In genomic region chr5:55514269-55514668, GRCm38 (mm10) we compare ENCODE assay signal across 23 mouse cellular contexts.
DNase-seq lines count a peak whose midpoint lies in the region; ATAC-seq and TF ChIP-seq lines count a peak whose summit lies in the region.
"Had no signal": no experiment of that assay in that cellular context is flagged by ENCODE, and none has a peak within 500 bp of the region (broad histone marks: within the 10 kb centered on the region; RNA-seq: fewer than 3 reads in every experiment).

No protein-coding gene starts in this region.

- no peak overlapping the region for H3K4me2 ChIP-seq in forebrain, embryonic 14.5 days (ENCODE audit: low read length)
- H3K4me2 ChIP-seq in midbrain, postnatal 0 days (ENCODE audit: low read depth, low read length, poor library complexity, severe bottlenecking) = no peak overlapping the region
- no peak overlapping the region for H3K4me2 ChIP-seq in midbrain, embryonic 16.5 days (ENCODE audit: low read length)
- H3K4me2 ChIP-seq in forebrain, postnatal 0 days (ENCODE audit: low read depth) = no peak overlapping the region
- H3K4me2 ChIP-seq: embryonic facial prominence, embryonic 12.5 days had no signal

- H3K36me3 ChIP-seq in forebrain, embryonic 14.5 days (ENCODE audit: control insufficient read depth, insufficient read depth, low read length) = no peaks in the 10 kb centered on the region
- no peaks in the 10 kb centered on the region for H3K36me3 ChIP-seq in forebrain, embryonic 10.5 days (replicated peaks)
- H3K36me3 ChIP-seq in midbrain, postnatal 0 days (ENCODE audit: insufficient read depth, low read length) = no peaks in the 10 kb centered on the region
- H3K36me3 ChIP-seq in midbrain, embryonic 16.5 days (ENCODE audit: control insufficient read depth, insufficient read depth, low read length) = no peaks in the 10 kb centered on the region
- no peaks in the 10 kb centered on the region for H3K36me3 ChIP-seq in forebrain, postnatal 0 days (ENCODE audit: insufficient read depth)
- H3K36me3 ChIP-seq: embryonic facial prominence, embryonic 10.5 days; embryonic facial prominence, embryonic 12.5 days; G1E had no signal

- WGBS in forebrain, embryonic 14.5 days = 47% methylated on average over 2 of the region's 2 CpGs
- WGBS in forebrain, embryonic 10.5 days = 77% methylated on average over 2 of the region's 2 CpGs
- 58% methylated on average over 2 of the region's 2 CpGs for WGBS in midbrain, postnatal 0 days
- 53% methylated on average over 2 of the region's 2 CpGs for WGBS in midbrain, embryonic 16.5 days
- WGBS in forebrain, postnatal 0 days = 33% methylated on average over 2 of the region's 2 CpGs

- H3K9me3 ChIP-seq in forebrain, embryonic 14.5 days (replicated peaks; ENCODE audit: control insufficient read depth, low read length) = no peaks in the 10 kb centered on the region
- no peaks in the 10 kb centered on the region for H3K9me3 ChIP-seq in forebrain, embryonic 10.5 days
- no peaks in the 10 kb centered on the region for H3K9me3 ChIP-seq in midbrain, postnatal 0 days (ENCODE audit: low read length)
- H3K9me3 ChIP-seq in midbrain, embryonic 16.5 days (replicated peaks; ENCODE audit: control insufficient read depth, low read length, poor library complexity, severe bottlenecking) = no peaks in the 10 kb centered on the region
- no peaks in the 10 kb centered on the region for H3K9me3 ChIP-seq in forebrain, postnatal 0 days (ENCODE audit: low read length)
- H3K9me3 ChIP-seq: embryonic facial prominence, embryonic 10.5 days; embryonic facial prominence, embryonic 12.5 days; G1E had no signal

- no peak for TF ChIP-seq CTCF in midbrain, postnatal 0 days (IDR thresholded peaks at IDR 0.05)
- no peak for TF ChIP-seq CTCF in brain, embryonic 14.5 days (IDR thresholded peaks at IDR 0.05; ENCODE audit: borderline replicate concordance, extremely low read depth, insufficient read depth, insufficient read length)
- no peak for TF ChIP-seq CTCF in forebrain, postnatal 0 days (IDR thresholded peaks at IDR 0.05; ENCODE audit: low read depth)

- no peaks in the 10 kb centered on the region for H3K4me1 ChIP-seq in forebrain, embryonic 14.5 days (ENCODE audit: control insufficient read depth, insufficient read depth, low read length)
- no peaks in the 10 kb centered on the region for H3K4me1 ChIP-seq in forebrain, embryonic 10.5 days
- no peaks in the 10 kb centered on the region for H3K4me1 ChIP-seq in midbrain, postnatal 0 days (ENCODE audit: insufficient read depth, low read length)
- no peaks in the 10 kb centered on the region for H3K4me1 ChIP-seq in midbrain, embryonic 16.5 days (ENCODE audit: control insufficient read depth, insufficient read depth, low read length)
- no peaks in the 10 kb centered on the region for H3K4me1 ChIP-seq in forebrain, postnatal 0 days (ENCODE audit: insufficient read depth)
- H3K4me1 ChIP-seq: embryonic facial prominence, embryonic 10.5 days; embryonic facial prominence, embryonic 12.5 days had no signal

- 0 out of 2 replicates have a peak, but pooled peaks have one; percentile 26 for ATAC-seq in forebrain, embryonic 14.5 days
- ATAC-seq in midbrain, postnatal 0 days (ENCODE audit: low FRiP score) = no peak
- no peak for ATAC-seq in midbrain, embryonic 16.5 days
- peak; percentile 48; the same call in 1 of the 2 replicates for ATAC-seq in forebrain, postnatal 0 days
- ATAC-seq: activated CD4-positive, CD25-positive, alpha-beta regulatory T cell, adult 4 months; CD4-positive, CD25-positive, alpha-beta regulatory T cell, adult 4 months; Patski had no signal

- H3K9ac ChIP-seq in forebrain, embryonic 14.5 days (ENCODE audit: low read length) = no peak overlapping the region
- H3K9ac ChIP-seq in midbrain, postnatal 0 days (replicated peaks; ENCODE audit: low read length, poor library complexity, severe bottlenecking) = no peak overlapping the region
- no peak overlapping the region for H3K9ac ChIP-seq in midbrain, embryonic 16.5 days (ENCODE audit: low read depth, low read length)
- H3K9ac ChIP-seq in forebrain, postnatal 0 days = no peak overlapping the region
- H3K9ac ChIP-seq: embryonic facial prominence, embryonic 12.5 days had no signal

- H3K4me3 ChIP-seq in forebrain, embryonic 14.5 days (ENCODE audit: low read depth, low read length) = no peak overlapping the region
- no peak overlapping the region for H3K4me3 ChIP-seq in forebrain, embryonic 10.5 days
- no peak overlapping the region for H3K4me3 ChIP-seq in midbrain, postnatal 0 days (ENCODE audit: low read depth, low read length)
- H3K4me3 ChIP-seq in midbrain, embryonic 16.5 days (ENCODE audit: low read depth, low read length) = no peak overlapping the region
- H3K4me3 ChIP-seq in forebrain, postnatal 0 days (ENCODE audit: low read depth, low read length) = no peak overlapping the region
- H3K4me3 ChIP-seq: embryonic facial prominence, embryonic 10.5 days; embryonic facial prominence, embryonic 12.5 days had no signal

- no peak overlapping the region for H3K27ac ChIP-seq in forebrain, embryonic 14.5 days (ENCODE audit: low read depth, low read length)
- H3K27ac ChIP-seq in forebrain, embryonic 10.5 days = no peak overlapping the region
- no peak overlapping the region for H3K27ac ChIP-seq in midbrain, postnatal 0 days (ENCODE audit: low read depth, low read length)
- H3K27ac ChIP-seq in midbrain, embryonic 16.5 days (ENCODE audit: low read length) = no peak overlapping the region
- no peak overlapping the region for H3K27ac ChIP-seq in forebrain, postnatal 0 days (ENCODE audit: low read depth, low read length)
- H3K27ac ChIP-seq: embryonic facial prominence, embryonic 10.5 days; embryonic facial prominence, embryonic 12.5 days had no signal

- peak; percentile 27 for DNase-seq in forebrain, embryonic 14.5 days (ENCODE audit: low spot score)
- DNase-seq in forebrain, embryonic 10.5 days (ENCODE audit: extremely low spot score, low spot score) = no peak
- DNase-seq in midbrain, postnatal 0 days (ENCODE audit: low spot score) = peak; percentile 3
- DNase-seq in brain, embryonic 14.5 days (ENCODE audit: low read depth) = peak; percentile 32
- peak; percentile 13 for DNase-seq in forebrain, postnatal 0 days
- DNase-seq in left cerebral cortex, adult 8-10 months (ENCODE audit: low spot score in 2 of 2) = no peak
- DNase-seq in kidney, postnatal 4 days = no peak
- DNase-seq: adrenal gland, adult 8-10 months; adrenal gland, postnatal 14 days; adrenal gland, postnatal 36 days; cerebellum, adult 11 months; cerebellum, adult 18-20 months; cerebellum, adult 9-10 months; cerebellum, postnatal 10 days; cerebellum, postnatal 25 days had no signal

- TF ChIP-seq POLR2A in brain, embryonic 14.5 days (IDR thresholded peaks at IDR 0.05; ENCODE audit: borderline replicate concordance, extremely low read depth, insufficient read depth, insufficient read length, poor library complexity, severe bottlenecking) = no peak

- no peaks in the 10 kb centered on the region for H3K27me3 ChIP-seq in forebrain, embryonic 14.5 days (replicated peaks; ENCODE audit: control insufficient read depth, insufficient read depth, low read length)
- H3K27me3 ChIP-seq in forebrain, embryonic 10.5 days (ENCODE audit: poor library complexity, severe bottlenecking) = no peaks in the 10 kb centered on the region
- no peaks in the 10 kb centered on the region for H3K27me3 ChIP-seq in midbrain, postnatal 0 days (ENCODE audit: insufficient read depth, low read length)
- H3K27me3 ChIP-seq in midbrain, embryonic 16.5 days (ENCODE audit: control insufficient read depth, insufficient read depth, low read depth, low read length) = no peaks in the 10 kb centered on the region
- no peaks in the 10 kb centered on the region for H3K27me3 ChIP-seq in forebrain, postnatal 0 days (ENCODE audit: insufficient read depth, low read length)
- H3K27me3 ChIP-seq: CH12.LX; embryonic facial prominence, embryonic 12.5 days; Patski had no signal

Comparison
In these comparisons a context has a peak if more than half of its experiments do, and no peak if none do; other contexts are left out.
1. DNase-seq: peak in forebrain, embryonic 14.5 days (single experiment), midbrain, postnatal 0 days (single experiment), brain, embryonic 14.5 days (single experiment) and forebrain, postnatal 0 days (single experiment); none in forebrain, embryonic 10.5 days (single experiment), left cerebral cortex, adult 8-10 months (0 of 2) and kidney, postnatal 4 days (0 of 2).
2. ATAC-seq: peak in forebrain, embryonic 14.5 days (single experiment) and forebrain, postnatal 0 days (single experiment); none in midbrain, postnatal 0 days (single experiment) and midbrain, embryonic 16.5 days (single experiment).